Mouse (Mus musculus) liver, postnatal 0 days (tissue): ENCODE results near the gene Rasal2. TPM values are rescaled to one million over a fixed set of nuclear protein-coding genes. Genes with fewer than 3 reads are reported as not detected.

ENCODE experiments used
- ATAC-seq: fragments of 200-750 bp; cut with Nextera tagmentation; 2 replicates; pipeline ENCODE4 v1.8.0; 2017; ENCODE audit warnings: mild to moderate bottlenecking, moderate library complexity
- DNase-seq: peaks from one replicate; pipeline ENCODE4 v3.0.0-alpha.2; 2016
- H3K27ac ChIP-seq: fragments of 300-500 bp; sonication (generic); 2 replicates; pipeline ENCODE4 v1.5.1; 2014; ENCODE audit warnings: antibody characterized with exemption, moderate library complexity, mild to moderate bottlenecking, low read depth
- H3K27me3 ChIP-seq: fragments of 300-500 bp; sonication (generic); 2 replicates; pipeline ENCODE4 v1.6.1; 2014; ENCODE audit warnings: low read length, control low read depth, mixed read lengths; ENCODE audit not compliant: insufficient read depth
- H3K36me3 ChIP-seq: fragments of 300-500 bp; sonication (generic); replicated peaks from 2 replicates; pipeline ENCODE4 v1.6.1; 2014; ENCODE audit warnings: mild to moderate bottlenecking, control low read depth, low read length, moderate library complexity, mixed read lengths; ENCODE audit not compliant: insufficient read depth
- H3K4me1 ChIP-seq: fragments of 300-500 bp; sonication (generic); 2 replicates; pipeline ENCODE4 v1.6.1; 2014; ENCODE audit warnings: antibody characterized with exemption, mild to moderate bottlenecking, control low read depth; ENCODE audit not compliant: insufficient read depth
- H3K4me2 ChIP-seq: fragments of 300-500 bp; sonication (generic); 2 replicates; pipeline ENCODE4 v1.6.1; 2014; ENCODE audit warnings: low read depth, mild to moderate bottlenecking, low read length, moderate library complexity, mixed read lengths
- H3K4me3 ChIP-seq: fragments of 300-500 bp; sonication (generic); 2 replicates; pipeline ENCODE4 v1.5.1; 2014; ENCODE audit warnings: low read depth, low read length
- H3K9ac ChIP-seq: fragments of 300-500 bp; sonication (generic); replicated peaks from 2 replicates; pipeline ENCODE4 v1.6.1; 2014; ENCODE audit warnings: mild to moderate bottlenecking, moderate library complexity
- H3K9me3 ChIP-seq: fragments of 300-500 bp; sonication (generic); 2 replicates; pipeline ENCODE4 v1.6.1; 2016; ENCODE audit warnings: mild to moderate bottlenecking, control low read depth, low read length, mixed read lengths
- CTCF ChIP-seq: sonication (generic); IDR thresholded peaks from 2 replicates; pipeline ENCODE4 v1.5.1; 2016; ENCODE audit warnings: antibody characterized with exemption, low read depth
- EP300 ChIP-seq: IDR thresholded peaks from 2 replicates; pipeline ENCODE4 v1.6.1; 2016; ENCODE audit warnings: antibody characterized with exemption, low read depth, mild to moderate bottlenecking
- WGBS: fragments of 180-500 bp; shearing (Covaris S2); extraction: QIAGEN DNeasy Blood & Tissue Kit; methylation state at CpG from one replicate; pipeline ENCODE4 v1.1.7; 2014; ENCODE audit not compliant: insufficient replicate concordance; 5-methylcytosine and 5-hydroxymethylcytosine counted together
- polyA plus RNA-seq: library from polyadenylated mRNA; unstranded; fragments of >200 nt; fragmentation: Nextera tagmentation; extraction: Ambion mirVana; gene quantifications from 2 replicates; pipeline ENCODE4 v1.2.1, GENCODE M21; 2015

Rasal2 gene
- polyA plus RNA-seq, 1 experiment from 2014 or later, result 10.7 TPM

DNA sequence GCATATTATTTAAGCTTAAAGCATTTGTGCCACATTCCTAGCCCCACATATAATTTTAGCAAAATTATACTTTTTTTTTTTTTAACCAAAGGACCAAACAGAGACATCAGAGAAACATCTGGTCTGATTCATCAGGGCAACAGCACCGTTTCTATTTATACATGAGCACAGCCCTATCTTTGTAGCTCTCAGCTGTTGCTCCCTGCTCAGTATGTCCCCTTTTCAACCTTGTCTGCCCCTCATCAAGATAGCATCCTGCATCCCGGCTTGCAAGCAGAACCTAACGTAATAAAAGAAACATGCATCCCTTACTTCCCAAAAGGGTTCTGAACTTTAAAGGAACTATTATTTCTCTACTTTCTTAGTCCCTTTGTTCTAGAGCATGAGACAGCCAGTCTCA lies 5.0 kb upstream of the Rasal2 start:
- no peak for TF ChIP-seq CTCF
- TF ChIP-seq EP300, result no peak
- Histone ChIP-seq H3K4me3 (no peak overlapping the region), H3K27ac (no peak overlapping the region), H3K4me2 (no peak overlapping the region), H3K27me3 (no peaks in the 10 kb centered on the region), H3K9me3 (no peaks in the 10 kb centered on the region), H3K9ac (no peak overlapping the region), H3K4me1 (no peaks in the 10 kb centered on the region), H3K36me3 (no peaks in the 10 kb centered on the region)
- DNase-seq (no peak), ATAC-seq (no peak)
- 45% methylated on average over 3 of the region's 3 CpGs for WGBS

DNA sequence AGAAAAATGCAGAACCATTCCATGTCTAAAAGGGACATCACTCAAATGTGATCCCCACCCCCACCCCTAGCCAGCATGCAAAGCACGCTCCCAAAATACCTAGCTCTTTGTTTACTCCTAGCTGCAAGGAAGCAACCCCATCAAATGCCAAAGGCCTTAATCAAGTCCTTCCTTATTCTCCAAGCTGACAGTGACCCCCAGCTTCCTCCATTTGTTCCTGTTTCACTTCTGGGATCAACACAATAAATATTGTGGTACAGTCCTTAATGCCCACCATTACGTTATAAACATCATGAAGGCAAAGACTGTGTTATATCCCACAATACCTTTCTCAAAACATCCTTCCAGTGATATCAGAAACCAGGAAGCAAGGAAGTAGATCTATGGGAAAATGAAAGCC lies 4.2 kb upstream of the Rasal2 start:
- DNase-seq (no peak), ATAC-seq (no peak)
- no peak overlapping the region for H3K4me2 ChIP-seq
- TF ChIP-seq EP300 (no peak), CTCF (no peak)
- H3K9ac ChIP-seq, result no peak overlapping the region
- H3K27me3 ChIP-seq, result no peaks in the 10 kb centered on the region
- 78% methylated on average over 2 of the region's 2 CpGs for WGBS
- H3K4me3 ChIP-seq, result no peak overlapping the region
- H3K36me3 ChIP-seq, result no peaks in the 10 kb centered on the region
- no peaks in the 10 kb centered on the region for H3K4me1 ChIP-seq
- H3K27ac ChIP-seq, result no peak overlapping the region
- H3K9me3 ChIP-seq, result no peaks in the 10 kb centered on the region

DNA sequence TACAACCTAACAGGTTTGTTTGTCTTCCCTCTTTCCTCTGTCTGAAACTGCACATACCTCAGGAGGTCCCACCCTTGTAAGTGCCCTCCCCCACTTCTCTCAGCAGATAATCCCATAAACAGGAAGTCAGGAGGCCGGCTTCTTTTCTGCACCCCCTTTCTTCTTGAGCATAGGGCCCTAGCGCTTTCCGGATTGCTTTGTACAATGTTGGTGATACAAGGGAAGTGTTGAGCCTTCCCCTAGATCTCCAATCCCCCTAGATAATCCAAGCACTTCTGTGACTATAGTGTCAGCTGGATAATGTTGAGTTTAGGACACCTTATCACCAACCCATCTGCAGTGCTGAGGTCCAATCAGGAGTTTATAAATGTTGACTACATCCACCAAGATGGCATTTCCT lies 3.4 kb upstream of the Rasal2 start:
- TF ChIP-seq EP300, result no peak
- TF ChIP-seq CTCF, result no peak
- no peak overlapping the region for H3K4me3 ChIP-seq
- H3K4me2 ChIP-seq, result no peak overlapping the region
- DNase-seq (no peak), ATAC-seq (no peak)
- 30% methylated on average over 3 of the region's 3 CpGs for WGBS
- H3K27me3 ChIP-seq, result no peaks in the 10 kb centered on the region
- no peaks in the 10 kb centered on the region for H3K36me3 ChIP-seq
- H3K4me1 ChIP-seq, result peaks cover 7% of the 10 kb centered on the region; the same call in 1 of the 2 replicates
- no peak overlapping the region for H3K9ac ChIP-seq
- H3K27ac ChIP-seq, result no peak overlapping the region
- H3K9me3 ChIP-seq, result no peaks in the 10 kb centered on the region

- peak; percentile 83 for ATAC-seq
- H3K27me3 ChIP-seq, result no peaks in the 10 kb centered on the region
- DNase-seq, result peak; percentile 63
- H3K9ac ChIP-seq, result peak overlapping the region; percentile 68
- no peak; the same call in 1 of the 2 replicates for TF ChIP-seq CTCF
- no peak for TF ChIP-seq EP300
- H3K4me2 ChIP-seq, result peak overlapping the region; percentile 93
- peak overlapping the region; percentile 90 for H3K4me3 ChIP-seq
- WGBS, result under 1% methylated on average over 57 of the region's 85 CpGs
- no peaks in the 10 kb centered on the region for H3K9me3 ChIP-seq
- H3K36me3 ChIP-seq, result no peaks in the 10 kb centered on the region
- peaks cover 8% of the 10 kb centered on the region; the same call in 1 of the 2 replicates for H3K4me1 ChIP-seq
- peak overlapping the region; percentile 74 for H3K27ac ChIP-seq
Measured at GRCm38 (mm10) chr1:157411711-157412380, 549 bp downstream of the Rasal2 start.

- Histone ChIP-seq H3K27ac (peak overlapping the region; percentile 74), H3K4me2 (peak overlapping the region; percentile 93), H3K27me3 (no peaks in the 10 kb centered on the region), H3K4me3 (peak overlapping the region; percentile 90), H3K4me1 (peaks cover 8% of the 10 kb centered on the region; the same call in 1 of the 2 replicates), H3K9me3 (no peaks in the 10 kb centered on the region), H3K9ac (peak overlapping the region; percentile 68), H3K36me3 (no peaks in the 10 kb centered on the region)
- ATAC-seq (no peak), DNase-seq (no peak)
- no peak for TF ChIP-seq CTCF
- no peak for TF ChIP-seq EP300
- WGBS, result 4% methylated on average over 4 of the region's 4 CpGs
Measured at GRCm38 (mm10) chr1:157411341-157411710, 1.1 kb downstream of the Rasal2 start.

- H3K27ac ChIP-seq, result no peak overlapping the region
- peaks cover 8% of the 10 kb centered on the region; the same call in 1 of the 2 replicates for H3K4me1 ChIP-seq
- H3K4me2 ChIP-seq, result peak overlapping the region; percentile 93
- TF ChIP-seq EP300, result no peak
- TF ChIP-seq CTCF, result no peak
- no peak for ATAC-seq
- DNase-seq, result no peak
- H3K36me3 ChIP-seq, result no peaks in the 10 kb centered on the region
- no peak overlapping the region; the same call in 1 of the 2 replicates for H3K9ac ChIP-seq
- WGBS, result 12% methylated on average over 8 of the region's 8 CpGs
- no peaks in the 10 kb centered on the region for H3K9me3 ChIP-seq
- H3K27me3 ChIP-seq, result no peaks in the 10 kb centered on the region
- peak overlapping the region; percentile 90 for H3K4me3 ChIP-seq
Measured at GRCm38 (mm10) chr1:157410937-157411336, 1.5 kb downstream of the Rasal2 start.

- Histone ChIP-seq H3K9me3 (no peaks in the 10 kb centered on the region), H3K27ac (no peak overlapping the region), H3K4me1 (peaks cover 8% of the 10 kb centered on the region; the same call in 1 of the 2 replicates), H3K27me3 (no peaks in the 10 kb centered on the region), H3K9ac (no peak overlapping the region), H3K36me3 (no peaks in the 10 kb centered on the region), H3K4me2 (no peak overlapping the region), H3K4me3 (no peak overlapping the region)
- no peak for DNase-seq
- ATAC-seq, result no peak
- WGBS, result 58% methylated on average over 2 of the region's 2 CpGs
- TF ChIP-seq CTCF, result no peak
- no peak for TF ChIP-seq EP300
Measured at GRCm38 (mm10) chr1:157409648-157410047, 2.7 kb downstream of the Rasal2 start.
